Mouse (Mus musculus) forebrain, embryonic 12.5 days (tissue): ENCODE data around the gene Kcnk3. TPM values are rescaled to one million over a fixed set of nuclear protein-coding genes. Genes with fewer than 3 reads are reported as not detected.

Experiments used
- ATAC-seq: fragments of 200-750 bp; cut with Nextera tagmentation; 2 replicates; pipeline ENCODE4 v1.8.0; 2017; ENCODE audit warnings: moderate TSS enrichment; ENCODE audit not compliant: low FRiP score
- H3K27ac ChIP-seq: fragments of 300-500 bp; sonication (generic); 2 replicates; pipeline ENCODE4 v1.5.1; 2016; ENCODE audit warnings: mild to moderate bottlenecking
- H3K27me3 ChIP-seq: fragments of 300-500 bp; sonication (generic); 2 replicates; pipeline ENCODE4 v1.6.1; 2016; ENCODE audit warnings: mild to moderate bottlenecking
- H3K36me3 ChIP-seq: fragments of 300-500 bp; sonication (generic); replicated peaks from 2 replicates; pipeline ENCODE4 v1.6.1; 2016; ENCODE audit warnings: mild to moderate bottlenecking
- H3K4me1 ChIP-seq: fragments of 300-500 bp; sonication (generic); 2 replicates; pipeline ENCODE4 v1.6.1; 2016
- H3K4me2 ChIP-seq: fragments of 300-500 bp; sonication (generic); 2 replicates; pipeline ENCODE4 v1.6.1; 2016; ENCODE audit warnings: mild to moderate bottlenecking, moderate library complexity
- H3K4me3 ChIP-seq: fragments of 300-500 bp; sonication (generic); replicated peaks from 2 replicates; pipeline ENCODE4 v1.5.1; 2016; ENCODE audit warnings: mild to moderate bottlenecking
- H3K9ac ChIP-seq: fragments of 300-500 bp; sonication (generic); 2 replicates; pipeline ENCODE4 v1.6.1; 2016; ENCODE audit warnings: mild to moderate bottlenecking
- H3K9me3 ChIP-seq: fragments of 300-500 bp; sonication (generic); 2 replicates; pipeline ENCODE4 v1.6.1; 2016
- WGBS: fragments of 180-500 bp; shearing (Covaris S2); methylation state at CpG from one replicate; pipeline ENCODE4 v1.1.7; 2016; 5-methylcytosine and 5-hydroxymethylcytosine counted together
- polyA plus RNA-seq: library from polyadenylated mRNA; unstranded; fragments of >200 nt; fragmentation: Nextera tagmentation; extraction: Ambion mirVana; gene quantifications from 2 replicates; pipeline ENCODE4 v1.2.1, GENCODE M21; 2016

The Kcnk3 gene
- polyA plus RNA-seq, 1 experiment from 2014 or later: 0.54 TPM

DNA sequence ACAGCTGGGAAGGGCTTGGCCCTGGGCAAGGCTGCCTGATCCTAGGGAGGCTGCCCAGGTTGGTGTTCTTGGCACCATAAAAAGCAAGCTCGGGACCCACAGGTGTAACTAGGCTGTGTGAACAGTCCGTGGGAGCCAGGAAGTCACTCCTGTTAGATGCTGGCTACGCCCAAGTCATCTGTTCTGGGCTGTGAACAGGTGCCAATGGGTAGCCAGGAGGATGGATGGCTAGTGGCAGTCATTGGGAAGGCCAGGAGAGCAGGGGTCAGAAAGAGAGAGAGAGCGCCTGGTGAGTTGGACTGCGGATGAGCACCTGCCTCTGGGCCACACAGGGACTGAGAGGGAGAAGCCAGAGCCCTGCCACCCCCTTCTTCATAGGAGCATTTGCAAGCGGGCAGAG lies 17.7 kb downstream of the Kcnk3 start:
- no peaks in the 10 kb centered on the region for H3K27me3 ChIP-seq
- no peak overlapping the region for H3K4me3 ChIP-seq
- 84% methylated on average over 6 of the region's 6 CpGs for WGBS
- no peaks in the 10 kb centered on the region for H3K9me3 ChIP-seq
- H3K27ac ChIP-seq: no peak overlapping the region
- H3K4me1 ChIP-seq: no peaks in the 10 kb centered on the region
- no peaks in the 10 kb centered on the region for H3K36me3 ChIP-seq
- H3K4me2 ChIP-seq: no peak overlapping the region
- no peak for ATAC-seq
- H3K9ac ChIP-seq: no peak overlapping the region

- Histone ChIP-seq H3K36me3 (no peaks in the 10 kb centered on the region), H3K9ac (no peak overlapping the region), H3K4me1 (peaks cover 2% of the 10 kb centered on the region; the same call in 1 of the 2 replicates), H3K9me3 (no peaks in the 10 kb centered on the region), H3K4me3 (no peak overlapping the region), H3K27me3 (no peaks in the 10 kb centered on the region), H3K4me2 (no peak overlapping the region), H3K27ac (no peak overlapping the region)
- WGBS: 80% methylated on average over 16 of the region's 16 CpGs
- ATAC-seq: no peak
Measured at GRCm38 (mm10) chr5:30606424-30607073, 18.6 kb downstream of the Kcnk3 start.

GRCm38 (mm10) chr5:30609094-30609493 lies 21.1 kb downstream of the Kcnk3 start:
- Histone ChIP-seq H3K4me3 (no peak overlapping the region), H3K4me2 (no peak overlapping the region), H3K27ac (no peak overlapping the region), H3K9ac (no peak overlapping the region), H3K4me1 (peaks cover 6% of the 10 kb centered on the region; the same call in 1 of the 2 replicates), H3K27me3 (no peaks in the 10 kb centered on the region), H3K36me3 (no peaks in the 10 kb centered on the region), H3K9me3 (no peaks in the 10 kb centered on the region)
- no peak for ATAC-seq
- 87% methylated on average over 7 of the region's 7 CpGs for WGBS

- no peak overlapping the region for H3K27ac ChIP-seq
- H3K9ac ChIP-seq: no peak overlapping the region
- 88% methylated on average over 8 of the region's 8 CpGs for WGBS
- no peaks in the 10 kb centered on the region for H3K9me3 ChIP-seq
- no peak for ATAC-seq
- peaks cover 8% of the 10 kb centered on the region; the same call in 1 of the 2 replicates for H3K4me1 ChIP-seq
- H3K27me3 ChIP-seq: no peaks in the 10 kb centered on the region
- no peaks in the 10 kb centered on the region for H3K36me3 ChIP-seq
- H3K4me2 ChIP-seq: no peak overlapping the region
- H3K4me3 ChIP-seq: no peak overlapping the region
Measured at GRCm38 (mm10) chr5:30609918-30610645, 22.1 kb downstream of the Kcnk3 start.

GRCm38 (mm10) chr5:30611091-30611490 lies 23.1 kb downstream of the Kcnk3 start:
- 79% methylated on average over 1 of the region's 1 CpGs for WGBS
- H3K36me3 ChIP-seq: no peaks in the 10 kb centered on the region

DNA sequence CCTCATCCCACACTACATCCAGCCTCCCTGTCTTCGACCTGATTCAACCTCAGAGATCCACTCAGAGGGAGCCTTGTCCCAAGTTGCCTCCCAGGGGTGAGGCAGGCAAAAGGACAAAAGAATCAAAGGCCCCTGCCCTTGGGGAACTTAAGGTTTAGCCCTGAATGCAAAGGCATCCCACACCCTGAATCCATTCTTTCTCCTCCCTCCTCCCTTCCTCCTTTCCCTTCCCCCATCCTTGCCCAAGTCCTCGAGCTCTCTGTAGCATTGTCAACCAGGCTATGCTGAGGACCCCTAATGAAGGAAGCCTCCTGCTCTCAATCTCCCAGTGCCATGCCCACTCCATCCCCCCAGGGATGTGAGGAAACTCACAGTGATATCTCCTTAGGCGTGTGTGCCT lies 23.7 kb downstream of the Kcnk3 start:
- H3K9ac ChIP-seq: no peak overlapping the region
- 8% methylated on average over 3 of the region's 3 CpGs for WGBS
- no peak overlapping the region for H3K4me3 ChIP-seq
- peaks cover 8% of the 10 kb centered on the region; the same call in 1 of the 2 replicates for H3K4me1 ChIP-seq
- no peaks in the 10 kb centered on the region for H3K36me3 ChIP-seq
- no peak overlapping the region for H3K4me2 ChIP-seq
- no peaks in the 10 kb centered on the region for H3K27me3 ChIP-seq
- ATAC-seq: no peak
- no peaks in the 10 kb centered on the region for H3K9me3 ChIP-seq
- no peak overlapping the region for H3K27ac ChIP-seq

More at GRCm38 (mm10) chr5:30611091-30611490, 23.1 kb downstream of the Kcnk3 start:
- no peak overlapping the region for H3K4me2 ChIP-seq
- no peak overlapping the region for H3K4me3 ChIP-seq
- peaks cover 8% of the 10 kb centered on the region; the same call in 1 of the 2 replicates for H3K4me1 ChIP-seq
- H3K27ac ChIP-seq: no peak overlapping the region
- H3K9ac ChIP-seq: no peak overlapping the region
- no peaks in the 10 kb centered on the region for H3K27me3 ChIP-seq
- no peaks in the 10 kb centered on the region for H3K9me3 ChIP-seq
- no peak for ATAC-seq

DNA sequence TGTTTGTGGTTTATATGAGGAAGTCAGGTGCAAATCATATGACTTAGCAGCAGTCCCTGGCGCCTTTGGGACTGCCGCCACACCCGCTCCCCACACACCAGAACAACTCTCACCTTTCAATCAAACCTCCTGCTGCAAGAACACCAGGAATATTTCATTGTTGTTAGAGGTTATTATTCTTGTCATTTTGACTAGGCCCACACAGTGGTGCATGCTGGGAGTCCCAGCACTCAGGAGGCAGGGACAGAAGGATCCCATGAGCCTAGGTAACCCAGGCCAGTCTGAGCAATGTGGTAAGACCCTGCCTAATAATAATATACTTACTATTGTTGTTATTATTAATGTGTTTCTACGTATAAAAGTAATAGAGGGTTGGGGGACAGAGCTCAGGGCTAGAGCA lies 24.6 kb downstream of the Kcnk3 start:
- H3K9me3 ChIP-seq: no peaks in the 10 kb centered on the region
- peaks cover under 1% of the 10 kb centered on the region; the same call in 1 of the 2 replicates for H3K27me3 ChIP-seq
- peaks cover 14% of the 10 kb centered on the region; the same call in 1 of the 2 replicates for H3K4me1 ChIP-seq
- no peak for ATAC-seq
- H3K27ac ChIP-seq: no peak overlapping the region
- H3K4me2 ChIP-seq: no peak overlapping the region
- no peak overlapping the region for H3K4me3 ChIP-seq
- no peak overlapping the region for H3K9ac ChIP-seq
- H3K36me3 ChIP-seq: no peaks in the 10 kb centered on the region
- 87% methylated on average over 4 of the region's 4 CpGs for WGBS

DNA sequence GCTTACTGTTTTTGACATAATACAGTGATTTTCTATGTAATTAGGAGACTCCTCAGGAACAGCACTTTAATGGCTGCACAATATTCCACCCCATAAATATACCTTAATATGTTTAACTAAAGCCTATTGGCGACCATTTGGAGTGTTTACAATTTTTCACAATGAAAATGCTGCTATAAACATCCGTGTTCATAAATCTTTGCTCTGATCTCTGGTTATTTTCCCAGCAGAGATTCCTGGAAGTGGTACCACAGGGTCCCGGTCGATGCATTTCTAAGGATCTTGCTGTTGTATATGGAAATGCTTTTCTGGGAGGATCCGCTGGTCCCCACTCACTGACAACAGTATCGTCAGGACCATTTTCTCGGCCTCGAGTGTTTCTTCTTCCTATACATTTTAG lies 25.3 kb downstream of the Kcnk3 start:
- no peak overlapping the region for H3K4me2 ChIP-seq
- no peak overlapping the region for H3K9ac ChIP-seq
- no peak overlapping the region for H3K4me3 ChIP-seq
- H3K9me3 ChIP-seq: no peaks in the 10 kb centered on the region
- ATAC-seq: no peak
- peaks cover 5% of the 10 kb centered on the region; the same call in 1 of the 2 replicates for H3K27me3 ChIP-seq
- 84% methylated on average over 8 of the region's 8 CpGs for WGBS
- peaks cover 18% of the 10 kb centered on the region; the same call in 1 of the 2 replicates for H3K4me1 ChIP-seq
- no peaks in the 10 kb centered on the region for H3K36me3 ChIP-seq
- no peak overlapping the region for H3K27ac ChIP-seq

- no peaks in the 10 kb centered on the region for H3K36me3 ChIP-seq
- H3K4me2 ChIP-seq: no peak overlapping the region
- peaks cover 13% of the 10 kb centered on the region; the same call in 1 of the 2 replicates for H3K27me3 ChIP-seq
- no peaks in the 10 kb centered on the region for H3K9me3 ChIP-seq
- H3K9ac ChIP-seq: no peak overlapping the region
- H3K4me3 ChIP-seq: no peak overlapping the region
- WGBS: 53% methylated on average over 1 of the region's 1 CpGs
- H3K4me1 ChIP-seq: peaks cover 18% of the 10 kb centered on the region; the same call in 1 of the 2 replicates
- H3K27ac ChIP-seq: no peak overlapping the region
- no peak for ATAC-seq
Measured at GRCm38 (mm10) chr5:30614221-30614620, 26.3 kb downstream of the Kcnk3 start.

DNA sequence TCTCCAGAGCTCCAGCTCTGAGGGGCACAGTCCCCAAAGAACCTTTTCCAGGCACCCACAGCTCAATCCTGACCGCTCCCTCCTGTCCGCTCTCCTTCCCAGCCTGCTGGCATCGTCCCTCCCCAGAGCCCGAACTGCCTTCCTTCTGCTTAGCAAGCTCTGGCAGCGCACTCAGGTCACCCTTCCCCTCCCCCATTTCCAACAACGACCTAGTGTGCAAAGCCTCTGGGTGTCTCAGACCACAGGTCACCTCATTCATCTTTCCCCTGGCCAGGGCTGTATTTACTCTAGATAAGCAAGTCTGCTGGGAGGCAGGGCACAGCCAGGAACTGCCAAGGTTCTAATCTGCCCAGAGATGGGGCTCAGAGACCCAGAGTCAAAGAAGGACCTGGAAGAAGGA lies 27.4 kb downstream of the Kcnk3 start:
- H3K27me3 ChIP-seq: peaks cover 19% of the 10 kb centered on the region
- WGBS: 52% methylated on average over 6 of the region's 6 CpGs

DNA sequence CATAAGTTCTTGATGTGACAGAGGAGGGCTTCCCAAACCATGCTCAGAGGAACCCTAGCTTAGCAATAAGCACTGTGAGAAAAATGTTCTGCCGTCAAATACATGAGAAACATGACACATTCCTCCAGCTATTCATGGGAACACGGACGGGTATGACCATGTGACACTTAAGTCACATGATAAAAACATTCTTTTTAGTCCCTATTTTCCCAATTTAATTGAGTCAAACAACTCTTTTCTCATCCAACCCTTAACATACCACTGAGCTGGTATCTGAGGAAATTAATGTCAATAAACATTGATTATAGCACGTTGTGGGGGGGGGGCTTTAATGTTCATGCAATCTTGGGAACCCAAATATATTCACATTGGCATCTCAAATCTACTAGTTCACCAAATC lies 27.8 kb downstream of the Kcnk3 start:
- Histone ChIP-seq H3K9ac (no peak overlapping the region), H3K4me2 (no peak overlapping the region), H3K4me3 (no peak overlapping the region), H3K27ac (no peak overlapping the region), H3K36me3 (no peaks in the 10 kb centered on the region), H3K27me3 (peaks cover 23% of the 10 kb centered on the region), H3K4me1 (peaks cover 18% of the 10 kb centered on the region; the same call in 1 of the 2 replicates), H3K9me3 (no peaks in the 10 kb centered on the region)
- ATAC-seq: no peak
- 82% methylated on average over 4 of the region's 4 CpGs for WGBS

More for the DNA sequence above, 27.4 kb downstream of the Kcnk3 start:
- peaks cover 18% of the 10 kb centered on the region; the same call in 1 of the 2 replicates for H3K4me1 ChIP-seq
- H3K36me3 ChIP-seq: no peaks in the 10 kb centered on the region
- H3K9ac ChIP-seq: no peak overlapping the region
- no peak overlapping the region for H3K4me2 ChIP-seq
- H3K9me3 ChIP-seq: no peaks in the 10 kb centered on the region
- H3K27ac ChIP-seq: no peak overlapping the region
- no peak for ATAC-seq
- H3K4me3 ChIP-seq: no peak overlapping the region

DNA sequence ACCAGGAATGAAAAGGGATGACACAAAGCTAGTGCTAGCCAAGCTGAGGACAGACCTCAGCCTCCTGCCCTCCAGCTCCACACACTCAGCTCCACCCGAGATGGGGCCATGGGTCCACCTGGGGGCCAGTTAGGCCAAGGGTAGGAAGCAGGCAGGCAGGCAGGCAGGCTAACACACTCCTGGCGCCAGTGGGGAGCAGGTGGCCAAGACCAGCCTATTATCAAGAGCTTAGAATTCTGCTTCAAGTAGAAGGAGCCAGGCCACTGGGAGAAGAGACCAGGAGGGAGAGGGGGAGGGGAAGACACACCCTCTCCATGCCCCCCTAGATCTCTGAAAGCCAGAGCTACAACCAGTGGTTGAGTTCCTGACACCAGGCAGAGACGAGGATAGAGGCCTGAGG lies 28.7 kb downstream of the Kcnk3 start:
- H3K4me1 ChIP-seq: peaks cover 16% of the 10 kb centered on the region; the same call in 1 of the 2 replicates
- WGBS: 33% methylated on average over 3 of the region's 3 CpGs
- no peaks in the 10 kb centered on the region for H3K36me3 ChIP-seq
- H3K9ac ChIP-seq: no peak overlapping the region
- peaks cover 32% of the 10 kb centered on the region for H3K27me3 ChIP-seq
- no peaks in the 10 kb centered on the region for H3K9me3 ChIP-seq
- no peak overlapping the region for H3K27ac ChIP-seq
- ATAC-seq: no peak
- no peak overlapping the region for H3K4me3 ChIP-seq
- no peak overlapping the region for H3K4me2 ChIP-seq
